Mouse (Mus musculus) MEL (cell line): ENCODE measurements around the gene S100pbp.

Experiments used
- CTCF ChIP-seq, 3 experiments: IDR thresholded peaks in 2 of 3; conservative IDR thresholded peaks in 1 of 3; 2 replicates each; pipeline ENCODE4 v1.5.1; 2011 to 2012; ENCODE audit warnings: low read length in 3 of 3, low read depth in 2 of 3, mild to moderate bottlenecking in 2 of 3, improper control_type of control experiment in 1 of 3, inconsistent platforms in 1 of 3, mixed read lengths in 1 of 3, moderate library complexity in 1 of 3; ENCODE audit not compliant: control insufficient read depth in 1 of 3, insufficient read depth in 1 of 3, poor library complexity in 1 of 3, severe bottlenecking in 1 of 3
- EP300 ChIP-seq, 2 experiments: IDR thresholded peaks; 2 replicates each; pipeline ENCODE4 v1.6.1; 2011; ENCODE audit warnings: improper control_type of control experiment in 2 of 2, low read length in 2 of 2, low read depth in 1 of 2, mild to moderate bottlenecking in 1 of 2
- HCFC1 ChIP-seq: IDR thresholded peaks from 2 replicates; pipeline ENCODE4 v1.6.1; 2012; ENCODE audit warnings: low read depth, mild to moderate bottlenecking, inconsistent platforms, low read length, improper control_type of control experiment, moderate library complexity
- MAFK ChIP-seq: IDR thresholded peaks from 2 replicates; pipeline ENCODE4 v1.6.1; 2011; ENCODE audit warnings: low read depth, mild to moderate bottlenecking, low read length, improper control_type of control experiment, borderline replicate concordance
- MYC ChIP-seq: IDR thresholded peaks from 2 replicates; pipeline ENCODE4 v1.6.1; 2011; ENCODE audit warnings: low read depth, mild to moderate bottlenecking, low read length, improper control_type of control experiment, moderate library complexity
- POLR2A ChIP-seq, 2 experiments: IDR thresholded peaks; 2 replicates each; pipeline ENCODE4 v1.6.1; 2011 to 2012; ENCODE audit warnings: low read length in 2 of 2, mild to moderate bottlenecking in 2 of 2, control low read depth in 1 of 2, improper control_type of control experiment in 1 of 2, low read depth in 1 of 2, moderate library complexity in 1 of 2; ENCODE audit not compliant: control insufficient read depth in 1 of 2, insufficient read depth in 1 of 2, poor library complexity in 1 of 2
- POLR2AphosphoS2 ChIP-seq: IDR thresholded peaks from 2 replicates; pipeline ENCODE4 v1.6.1; 2011; ENCODE audit warnings: low read length, improper control_type of control experiment
- SMC3 ChIP-seq: IDR thresholded peaks from 2 replicates; pipeline ENCODE4 v1.6.1; 2011; ENCODE audit warnings: low read depth, low read length, improper control_type of control experiment
- TCF12 ChIP-seq: IDR thresholded peaks from 2 replicates; pipeline ENCODE4 v1.6.1; 2014; ENCODE audit warnings: low read depth, mild to moderate bottlenecking, inconsistent platforms, low read length, improper control_type of control experiment, moderate library complexity
- USF2 ChIP-seq, 2 experiments: IDR thresholded peaks; 2 replicates each; pipeline ENCODE4 v1.6.1; 2011 to 2012; ENCODE audit warnings: improper control_type of control experiment in 2 of 2, low read length in 2 of 2, borderline replicate concordance in 1 of 2, inconsistent platforms in 1 of 2, low read depth in 1 of 2, mild to moderate bottlenecking in 1 of 2; ENCODE audit not compliant: insufficient read depth in 1 of 2
- ZC3H11A ChIP-seq: IDR thresholded peaks from 2 replicates; pipeline ENCODE4 v1.6.1; 2012; ENCODE audit warnings: low read depth, mild to moderate bottlenecking, inconsistent platforms, low read length, improper control_type of control experiment
- ZMIZ1 ChIP-seq: IDR thresholded peaks from 2 replicates; pipeline ENCODE4 v1.6.1; 2012; ENCODE audit warnings: low read depth, mild to moderate bottlenecking, inconsistent platforms, low read length, improper control_type of control experiment, moderate library complexity
- ZNF384 ChIP-seq: IDR thresholded peaks from 2 replicates; pipeline ENCODE4 v1.6.1; 2012; ENCODE audit warnings: low read depth, mild to moderate bottlenecking, inconsistent platforms, low read length, improper control_type of control experiment

DNA sequence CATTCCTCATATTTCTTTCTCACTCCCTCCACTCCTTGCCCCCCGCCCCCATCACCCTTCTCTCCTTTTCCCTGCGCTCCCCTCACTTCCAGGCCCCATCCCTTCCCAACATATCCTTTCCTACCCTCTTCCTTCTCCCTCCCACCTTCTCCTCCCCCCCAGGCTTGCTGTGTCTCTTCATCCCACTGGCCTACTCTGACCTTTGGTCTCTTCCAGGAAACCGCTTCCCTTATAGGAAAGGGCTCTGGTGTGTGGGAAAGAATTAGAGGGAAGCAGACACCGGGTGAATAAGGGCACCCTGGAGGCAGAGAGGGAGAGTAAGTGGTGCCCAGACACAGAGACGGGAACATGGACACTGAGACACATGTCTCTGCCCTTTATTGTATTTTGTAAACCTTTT is 2.2 kb upstream of the S100pbp start:
- TF ChIP-seq POLR2A (IDR thresholded peaks at IDR 0.05; ENCODE audit: control insufficient read depth in 1 of 2, insufficient read depth in 1 of 2, low read depth in 1 of 2, low read length in 2 of 2, poor library complexity in 1 of 2) (no peak), TCF12 (no peak), ZMIZ1 (no peak), SMC3 (no peak), POLR2AphosphoS2 (no peak), MYC (no peak), ZNF384 (no peak), CTCF (IDR thresholded peaks at IDR 0.05 in 2 of 3, conservative IDR thresholded peaks at IDR 0.05 in 1 of 3; ENCODE audit: control insufficient read depth in 1 of 3, insufficient read depth in 1 of 3, low read depth in 2 of 3, low read length in 3 of 3, poor library complexity in 1 of 3, severe bottlenecking in 1 of 3) (no peak), HCFC1 (no peak), ZC3H11A (no peak), EP300 (IDR thresholded peaks at IDR 0.05; ENCODE audit: low read depth in 1 of 2, low read length in 2 of 2) (no peak), USF2 (IDR thresholded peaks at IDR 0.05; ENCODE audit: borderline replicate concordance in 1 of 2, insufficient read depth in 1 of 2, low read depth in 1 of 2, low read length in 2 of 2) (no peak), MAFK (no peak)
